11 mouse cellular contexts compared by ENCODE assay signal in genomic region chr2:157558520-157558919, GRCm38 (mm10). TPM values are rescaled to one million over a fixed set of nuclear protein-coding genes. Genes with fewer than 3 reads are reported as not detected.
A peak's percentile ranks its signal among the peaks of the same experiment; 100 is the strongest.
DNase-seq lines count a peak whose midpoint lies in the region; ATAC-seq lines count a peak whose summit lies in the region.
"Had no signal": no experiment of that assay in that cellular context is flagged by ENCODE, and none has a peak within 500 bp of the region (broad histone marks: within the 10 kb centered on the region; RNA-seq: fewer than 3 reads in every experiment).

No protein-coding gene starts in this region.

- H3K4me3 ChIP-seq in neural tube, embryonic 11.5 days (ENCODE audit: low read depth, low read length), result 0 out of 2 replicates have a peak overlapping the region, but pooled peaks have one; percentile 12
- no peak overlapping the region for H3K4me3 ChIP-seq in hindbrain, embryonic 15.5 days
- H3K4me3 ChIP-seq: erythroblast, embryonic 14.5 days had no signal

- DNase-seq in embryo, embryonic 10 days (ENCODE audit: low spot score), result peak; percentile 69
- no peak for DNase-seq in embryo, embryonic 9.5 days (ENCODE audit: extremely low spot score)
- DNase-seq in neural tube, embryonic 11.5 days (ENCODE audit: low spot score), result peak; percentile 39
- no peak for DNase-seq in neural tube, embryonic 10.5 days (ENCODE audit: extremely low spot score, low spot score)
- DNase-seq in ovary, postnatal 36 days (ENCODE audit: low spot score), result no peak
- DNase-seq in spleen, postnatal 36 days (ENCODE audit: low spot score in 2 of 2), result no peak
- DNase-seq in left cerebral cortex, postnatal 14 days (ENCODE audit: low spot score in 2 of 2), result no peak

- H3K9me3 ChIP-seq in neural tube, embryonic 11.5 days (ENCODE audit: control insufficient read depth, low read length), result peaks cover 8% of the 10 kb centered on the region
- peaks cover 19% of the 10 kb centered on the region; the same call in 1 of the 2 replicates for H3K9me3 ChIP-seq in hindbrain, embryonic 15.5 days

- intact Hi-C loops in left cerebral cortex, postnatal 14 days (cut with DNase I), result no loop called here

- peaks cover 2% of the 10 kb centered on the region; the same call in 1 of the 2 replicates for H3K4me1 ChIP-seq in neural tube, embryonic 11.5 days (ENCODE audit: control insufficient read depth, insufficient read depth, low read length)
- H3K4me1 ChIP-seq in hindbrain, embryonic 15.5 days (replicated peaks), result peaks cover 48% of the 10 kb centered on the region

- H3K9ac ChIP-seq in neural tube, embryonic 11.5 days (ENCODE audit: low read length), result no peak overlapping the region
- H3K9ac ChIP-seq in hindbrain, embryonic 15.5 days, result no peak overlapping the region

- H3K27me3 ChIP-seq in neural tube, embryonic 11.5 days (ENCODE audit: control insufficient read depth, insufficient read depth, low read length), result no peaks in the 10 kb centered on the region
- H3K27me3 ChIP-seq in hindbrain, embryonic 15.5 days, result no peaks in the 10 kb centered on the region

- no peak overlapping the region for H3K4me2 ChIP-seq in neural tube, embryonic 11.5 days (ENCODE audit: low read depth)
- H3K4me2 ChIP-seq in hindbrain, embryonic 15.5 days, result peak overlapping the region; percentile 72

- H3K36me3 ChIP-seq in neural tube, embryonic 11.5 days (ENCODE audit: control insufficient read depth, insufficient read depth, low read length), result peaks cover 16% of the 10 kb centered on the region
- peaks cover 52% of the 10 kb centered on the region for H3K36me3 ChIP-seq in hindbrain, embryonic 15.5 days

- 53% methylated on average over 6 of the region's 6 CpGs for WGBS in neural tube, embryonic 11.5 days
- 47% methylated on average over 6 of the region's 6 CpGs for WGBS in hindbrain, embryonic 15.5 days

- H3K27ac ChIP-seq in neural tube, embryonic 11.5 days (ENCODE audit: low read depth, low read length), result no peak overlapping the region
- H3K27ac ChIP-seq in hindbrain, embryonic 15.5 days (replicated peaks), result peak overlapping the region; percentile 91

- no peak for ATAC-seq in neural tube, embryonic 11.5 days (ENCODE audit: insufficient read depth, low FRiP score, low TSS enrichment)
- ATAC-seq in hindbrain, embryonic 15.5 days (ENCODE audit: low FRiP score, low read depth), result no peak
- ATAC-seq: CD4-positive, CD25-positive, alpha-beta regulatory T cell, adult 4 months had no signal

RNA-seq across cellular contexts. Expression of gene Nnat, which starts 1.4 kb away (rescaled TPM):
- polyA plus RNA-seq in neural tube, embryonic 11.5 days (2014; fragmentation: Nextera tagmentation; extraction: Ambion mirVana), result 1,357 and 1,505 TPM in 2 replicates
- 6,864 and 7,318 TPM in 2 replicates for polyA plus RNA-seq in hindbrain, embryonic 15.5 days (2015; fragmentation: Nextera tagmentation; extraction: Ambion mirVana)
- total RNA-seq in left cerebral cortex, postnatal 14 days (2021), result 100 to 1,000 TPM; 283 to 425 TPM
- total RNA-seq: hematopoietic stem cell, adult 5-6 weeks had no signal

RNA-seq across cellular contexts. Expression of gene Blcap, which starts 12.6 kb away (rescaled TPM):
- polyA plus RNA-seq in neural tube, embryonic 11.5 days (2014; fragmentation: Nextera tagmentation; extraction: Ambion mirVana), result 99.5 and 105 TPM in 2 replicates
- 249 and 272 TPM in 2 replicates for polyA plus RNA-seq in hindbrain, embryonic 15.5 days (2015; fragmentation: Nextera tagmentation; extraction: Ambion mirVana)
- total RNA-seq in left cerebral cortex, postnatal 14 days (2021), result 100 to 1,000 TPM; 103 to 116 TPM

Comparison
In these comparisons a context has a peak if more than half of its experiments do, and no peak if none do; other contexts are left out.
1. DNase-seq: peak in embryo, embryonic 10 days (single experiment) and neural tube, embryonic 11.5 days (single experiment); none in embryo, embryonic 9.5 days (single experiment), neural tube, embryonic 10.5 days (single experiment), ovary, postnatal 36 days (single experiment), spleen, postnatal 36 days (0 of 2) and left cerebral cortex, postnatal 14 days (0 of 2).